Mouse (Mus musculus): ENCODE measurements at regions not wholly inside any gene's neighbourhood (a gene's known extent, or its start where the extent isn't known, plus 50 kb on each side); places are given as distances from the start of the nearest gene placed in this dataset.

DNA sequence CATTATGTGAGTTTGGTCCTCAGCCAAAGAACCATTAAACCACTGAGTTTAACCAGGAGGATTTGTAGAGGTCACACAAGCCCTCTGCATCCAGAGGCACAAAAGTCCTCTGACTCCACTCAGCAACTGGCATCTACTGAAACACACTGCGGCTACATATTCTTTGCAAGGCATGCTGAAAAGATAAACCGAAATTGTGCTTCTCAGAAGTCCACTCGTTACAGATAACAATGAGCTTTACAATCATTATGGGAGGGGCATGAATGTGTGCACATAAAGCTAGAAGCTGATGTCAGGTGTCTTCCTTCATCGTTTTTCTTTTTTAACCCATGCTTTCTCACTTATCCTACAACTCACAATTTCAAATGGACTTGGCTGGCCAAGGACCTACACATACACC lies 102.8 kb upstream of the Onecut1 start:
- whole genome bisulfite sequencing = 74% methylated on average over 4 of the region's 4 CpGs
- ATAC-seq (ENCODE audit: extremely low read depth, insufficient number of reproducible peaks, low FRiP score, low TSS enrichment) = no peak
- Histone ChIP-seq H3K9me3 (no peaks in the 10 kb centered on the region), H3K36me3 (no peaks in the 10 kb centered on the region), H3K9ac (no peak overlapping the region), H3K4me1 (no peaks in the 10 kb centered on the region), H3K4me3 (no peak overlapping the region), H3K27ac (replicated peaks) (no peak overlapping the region), H3K4me2 (no peak overlapping the region), H3K27me3 (replicated peaks) (no peaks in the 10 kb centered on the region)

GRCm38 (mm10) chr9:74780419-74780818 lies 81.3 kb upstream of the Onecut1 start:
- no peak overlapping the region for H3K9ac ChIP-seq
- no peaks in the 10 kb centered on the region for H3K36me3 ChIP-seq
- no peak overlapping the region for H3K27ac ChIP-seq (replicated peaks)
- no peaks in the 10 kb centered on the region for H3K4me1 ChIP-seq
- no peak overlapping the region for H3K4me3 ChIP-seq
- H3K27me3 ChIP-seq (replicated peaks) = no peaks in the 10 kb centered on the region
- ATAC-seq (ENCODE audit: extremely low read depth, insufficient number of reproducible peaks, low FRiP score, low TSS enrichment) = no peak
- 47% methylated on average over 3 of the region's 3 CpGs for WGBS
- no peak overlapping the region for H3K4me2 ChIP-seq
- H3K9me3 ChIP-seq = no peaks in the 10 kb centered on the region

- Histone ChIP-seq H3K27me3 (replicated peaks) (0 out of 2 replicates have a peak, but pooled peaks cover 7% of the 10 kb centered on the region), H3K9me3 (no peaks in the 10 kb centered on the region), H3K27ac (replicated peaks) (no peak overlapping the region), H3K36me3 (no peaks in the 10 kb centered on the region), H3K4me1 (no peaks in the 10 kb centered on the region), H3K9ac (no peak overlapping the region), H3K4me2 (no peak overlapping the region), H3K4me3 (no peak overlapping the region)
- WGBS = 88% methylated on average over 1 of the region's 1 CpGs
- ATAC-seq (ENCODE audit: extremely low read depth, insufficient number of reproducible peaks, low FRiP score, low TSS enrichment) = no peak
These were observed 68.3 kb upstream of the Onecut1 start for GRCm38 (mm10) chr9:74793394-74793793.

DNA sequence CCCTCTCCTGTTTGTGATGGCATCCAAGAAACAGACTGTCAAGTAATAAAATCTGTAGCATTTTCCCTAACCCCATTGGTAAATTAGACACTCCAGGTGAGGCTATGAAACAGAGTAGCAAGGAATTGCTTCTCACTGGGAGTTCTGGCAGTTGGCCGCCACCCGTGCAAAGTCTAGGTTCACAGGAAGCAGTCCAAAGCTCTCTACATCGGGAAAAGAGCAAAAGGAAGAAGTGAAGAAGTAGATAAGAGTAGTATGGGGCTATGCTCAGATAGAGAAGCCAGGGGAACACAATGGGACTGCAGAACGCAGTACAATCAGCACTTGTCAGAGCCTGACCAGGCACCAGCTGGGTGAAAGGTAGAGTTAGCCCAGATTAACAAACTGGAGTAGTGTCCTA lies 65.7 kb upstream of the Onecut1 start:
- ATAC-seq (ENCODE audit: extremely low read depth, insufficient number of reproducible peaks, low FRiP score, low TSS enrichment) = no peak
- H3K36me3 ChIP-seq = no peaks in the 10 kb centered on the region
- H3K4me2 ChIP-seq = no peak overlapping the region
- no peaks in the 10 kb centered on the region for H3K9me3 ChIP-seq
- H3K4me1 ChIP-seq = no peaks in the 10 kb centered on the region
- 38% methylated on average over 4 of the region's 4 CpGs for WGBS
- no peak overlapping the region for H3K4me3 ChIP-seq
- no peak overlapping the region for H3K27ac ChIP-seq (replicated peaks)
- peaks cover 18% of the 10 kb centered on the region; the same call in 1 of the 2 replicates for H3K27me3 ChIP-seq (replicated peaks)
- H3K9ac ChIP-seq = no peak overlapping the region

- peaks cover 18% of the 10 kb centered on the region; the same call in 1 of the 2 replicates for H3K27me3 ChIP-seq (replicated peaks)
- H3K36me3 ChIP-seq = no peaks in the 10 kb centered on the region
- no peak for ATAC-seq (ENCODE audit: extremely low read depth, insufficient number of reproducible peaks, low FRiP score, low TSS enrichment)
- no peaks in the 10 kb centered on the region for H3K9me3 ChIP-seq
- H3K27ac ChIP-seq (replicated peaks) = no peak overlapping the region
- no peak overlapping the region for H3K4me2 ChIP-seq
- no peak overlapping the region for H3K4me3 ChIP-seq
- 68% methylated on average over 5 of the region's 5 CpGs for WGBS
- no peaks in the 10 kb centered on the region for H3K4me1 ChIP-seq
- H3K9ac ChIP-seq = no peak overlapping the region
These were observed 64.4 kb upstream of the Onecut1 start for GRCm38 (mm10) chr9:74797272-74797844.

GRCm38 (mm10) chr9:74801091-74801490 lies 60.6 kb upstream of the Onecut1 start:
- no peaks in the 10 kb centered on the region for H3K36me3 ChIP-seq
- H3K4me3 ChIP-seq = no peak overlapping the region
- 67% methylated on average over 4 of the region's 4 CpGs for WGBS
- no peak overlapping the region for H3K4me2 ChIP-seq
- no peak overlapping the region for H3K9ac ChIP-seq
- H3K4me1 ChIP-seq = no peaks in the 10 kb centered on the region
- no peak overlapping the region for H3K27ac ChIP-seq (replicated peaks)
- H3K9me3 ChIP-seq = 0 out of 2 replicates have a peak, but pooled peaks cover 8% of the 10 kb centered on the region
- H3K27me3 ChIP-seq (replicated peaks) = peaks cover 16% of the 10 kb centered on the region; the same call in 1 of the 2 replicates
- ATAC-seq (ENCODE audit: extremely low read depth, insufficient number of reproducible peaks, low FRiP score, low TSS enrichment) = no peak

DNA sequence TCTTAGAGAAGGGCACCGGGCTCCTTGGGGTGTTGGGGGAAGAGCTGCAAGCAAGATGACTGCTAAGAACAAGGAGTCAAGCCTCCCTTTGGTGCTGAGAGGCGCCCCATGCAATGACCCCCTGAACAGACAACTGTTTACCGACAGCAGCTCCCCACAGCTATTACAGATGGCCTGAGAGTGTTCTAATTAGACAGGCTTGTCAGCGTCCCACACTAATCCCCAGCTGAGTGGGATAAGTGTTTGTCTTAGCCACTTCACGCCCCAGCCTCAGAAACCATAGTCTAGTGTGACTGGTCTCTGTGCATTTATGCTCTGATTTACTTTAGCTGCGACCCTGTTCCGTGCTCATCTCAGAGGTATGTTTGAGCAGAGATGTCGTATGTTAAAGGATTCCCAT lies 50.3 kb upstream of the Onecut1 start:
- Histone ChIP-seq H3K9me3 (no peaks in the 10 kb centered on the region), H3K4me2 (peak overlapping the region; percentile 40), H3K4me1 (peaks cover 12% of the 10 kb centered on the region), H3K27me3 (replicated peaks) (peaks cover 42% of the 10 kb centered on the region), H3K9ac (no peak overlapping the region), H3K36me3 (no peaks in the 10 kb centered on the region), H3K4me3 (no peak overlapping the region), H3K27ac (replicated peaks) (no peak overlapping the region)
- 31% methylated on average over 8 of the region's 8 CpGs for WGBS
- ATAC-seq (ENCODE audit: extremely low read depth, insufficient number of reproducible peaks, low FRiP score, low TSS enrichment) = no peak

Data from heart, embryonic 13.5 days (tissue).